Mouse (Mus musculus): ENCODE data around the gene Hspa2. TPM values are rescaled to one million over a fixed set of nuclear protein-coding genes. Genes with fewer than 3 reads are reported as not detected.

Hspa2 gene
- total RNA-seq (2021): 10 to 100 TPM in 1 of 2 experiments, 1 to 10 TPM in 1; 6.3 to 10.3 TPM
- long read RNA-seq, experiment 1, transcript Hspa2-202 (1 exons, 2,526 nt): major isoform, 10 of 10 reads
- long read RNA-seq, experiment 1, partial matches to known transcripts: 0 of 10 reads
- long read RNA-seq, experiment 1, other reads (novel, unspliced or antisense): 0 of 10 reads
- long read RNA-seq, experiment 2, transcript Hspa2-202 (1 exons, 2,526 nt): major isoform, 26 of 26 reads
- long read RNA-seq, experiment 2, partial matches to known transcripts: 0 of 26 reads
- long read RNA-seq, experiment 2, other reads (novel, unspliced or antisense): 0 of 26 reads

DNA sequence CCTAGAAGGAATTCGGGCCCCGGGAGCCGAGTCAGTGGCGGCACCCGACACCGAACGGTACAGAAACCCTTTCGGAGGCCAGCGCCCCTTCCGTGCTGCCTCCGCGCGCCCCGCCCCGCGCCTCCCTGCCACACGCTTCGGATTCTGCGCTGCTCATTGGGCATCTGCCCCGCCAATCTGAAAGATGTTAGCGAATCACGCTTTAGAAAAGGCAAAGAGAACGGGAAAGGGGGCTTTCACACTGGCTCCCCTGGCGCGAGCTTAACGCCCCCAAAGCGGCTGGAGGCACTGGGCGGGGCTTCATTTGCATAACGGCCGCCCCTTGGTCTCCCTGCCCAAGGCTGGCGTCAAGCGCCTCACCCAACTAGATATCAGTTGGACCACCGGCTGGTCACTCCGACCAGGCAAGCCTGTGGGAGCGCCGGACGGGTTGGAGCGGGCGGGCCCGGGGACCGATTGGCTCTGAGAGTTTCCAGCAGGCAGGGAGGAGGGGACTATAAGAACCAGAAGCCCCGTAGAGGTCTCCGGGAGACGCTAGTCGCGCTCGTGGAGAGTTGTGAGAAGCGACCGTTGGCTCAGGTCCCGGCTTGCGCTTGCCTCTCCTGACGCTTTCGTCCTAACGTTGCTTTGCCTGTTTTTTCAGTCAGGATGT is at the start of gene Hspa2:
Gene Hspa2 (plus strand): TSS at position 291 of the 652 bp plus-strand sequence.
- DNase-seq: peak; percentile 100

DNA sequence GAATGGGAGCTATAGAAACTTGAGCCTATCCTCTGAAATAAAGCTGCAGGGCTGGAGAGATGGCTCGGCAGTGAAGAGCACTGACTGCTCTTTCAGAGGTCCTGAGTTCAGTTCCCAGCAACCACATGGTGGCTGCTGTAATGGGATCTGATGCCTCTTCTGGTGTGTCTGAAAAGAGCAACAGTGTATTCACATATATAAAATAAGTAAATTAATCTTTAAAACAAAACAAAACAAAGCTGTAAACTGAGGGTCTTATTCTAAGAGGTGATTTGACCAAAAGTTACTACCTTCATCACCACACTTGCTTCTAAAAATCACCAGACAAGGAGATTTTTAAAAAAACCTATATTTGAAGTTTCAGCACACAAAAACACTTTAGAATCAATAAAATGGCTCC is 43.1 kb upstream of the Hspa2 start:
- DNase-seq: no peak

DNA sequence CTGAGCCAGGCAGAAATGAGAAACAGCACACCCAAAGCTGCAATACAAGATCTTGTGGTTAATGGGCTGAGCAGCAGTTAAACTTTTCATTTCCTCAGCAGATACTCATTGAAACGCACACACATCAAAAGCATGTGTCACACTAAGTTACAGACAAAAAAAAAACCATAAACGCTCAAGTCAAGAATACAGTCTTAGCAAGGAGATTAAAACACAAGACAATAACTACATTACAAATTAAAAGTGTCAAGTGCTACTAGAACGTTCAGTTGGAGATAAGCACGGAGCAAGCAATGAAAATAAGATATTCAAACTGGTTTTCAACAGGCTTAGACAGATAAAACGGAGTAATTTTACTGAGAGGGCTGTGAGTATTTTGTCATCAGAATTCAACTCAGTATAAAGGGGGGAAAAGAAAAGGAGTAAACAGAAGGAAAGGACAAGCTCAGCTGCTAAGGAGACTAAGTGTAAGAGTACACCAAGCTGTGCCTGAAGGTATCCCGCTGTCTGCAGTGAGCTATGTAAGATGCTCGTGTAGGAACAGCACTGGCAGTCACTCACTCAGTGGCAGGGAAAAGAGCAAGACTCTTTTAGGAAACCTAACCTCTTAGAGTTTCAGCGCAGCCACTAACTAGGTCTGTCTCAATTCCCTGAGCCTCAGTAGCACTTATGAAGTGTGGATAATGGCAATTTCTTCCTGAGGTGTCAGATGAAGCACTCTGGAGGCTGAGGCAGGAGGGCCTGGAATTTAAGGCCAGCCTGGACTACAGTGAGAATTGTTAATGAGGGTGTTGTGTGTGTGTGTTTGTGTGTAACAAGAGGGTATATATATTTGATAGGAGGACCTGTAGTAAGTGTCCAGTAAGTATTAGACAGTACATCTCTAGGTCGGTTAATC is 42.3 kb upstream of the Hspa2 start:
- DNase-seq: no peak

DNA sequence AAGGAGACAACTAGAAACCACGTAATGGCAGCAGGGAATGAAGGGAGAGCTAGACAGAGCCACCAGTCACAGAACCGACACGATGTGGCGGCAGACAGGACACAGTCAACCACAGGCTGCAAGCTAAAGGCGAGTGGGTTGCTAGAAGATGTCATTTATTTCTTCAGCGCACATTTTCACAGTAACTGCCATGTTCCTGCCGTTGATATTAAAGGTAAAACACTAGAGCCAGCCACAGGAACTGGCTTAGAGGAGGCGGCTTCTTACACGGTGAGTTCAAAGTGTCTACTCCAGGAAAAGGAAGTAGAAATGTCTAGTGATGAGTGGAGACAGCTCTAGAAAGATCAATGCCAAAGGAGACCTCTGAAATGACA is 41.7 kb upstream of the Hspa2 start:
- no peak for DNase-seq

DNA sequence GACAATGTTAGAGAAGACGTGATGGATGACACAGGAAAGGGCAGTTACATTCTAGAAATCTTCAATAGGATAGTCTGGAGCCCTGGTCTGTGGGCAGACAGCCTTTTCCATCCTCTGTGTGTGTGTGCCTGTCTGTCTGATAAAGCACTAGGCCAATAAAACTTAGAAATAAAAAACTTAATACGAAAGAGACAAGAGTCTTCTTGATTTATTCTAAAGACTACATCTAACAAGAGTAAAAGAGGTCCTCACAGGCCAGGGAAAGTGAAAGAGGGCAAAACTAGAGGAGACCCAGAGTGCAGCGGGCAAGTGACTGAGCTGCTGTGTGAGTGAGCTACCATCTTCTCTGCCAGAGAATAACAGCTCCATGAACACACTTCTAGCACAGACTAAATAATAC is 37.7 kb upstream of the Hspa2 start:
- DNase-seq: no peak

DNA sequence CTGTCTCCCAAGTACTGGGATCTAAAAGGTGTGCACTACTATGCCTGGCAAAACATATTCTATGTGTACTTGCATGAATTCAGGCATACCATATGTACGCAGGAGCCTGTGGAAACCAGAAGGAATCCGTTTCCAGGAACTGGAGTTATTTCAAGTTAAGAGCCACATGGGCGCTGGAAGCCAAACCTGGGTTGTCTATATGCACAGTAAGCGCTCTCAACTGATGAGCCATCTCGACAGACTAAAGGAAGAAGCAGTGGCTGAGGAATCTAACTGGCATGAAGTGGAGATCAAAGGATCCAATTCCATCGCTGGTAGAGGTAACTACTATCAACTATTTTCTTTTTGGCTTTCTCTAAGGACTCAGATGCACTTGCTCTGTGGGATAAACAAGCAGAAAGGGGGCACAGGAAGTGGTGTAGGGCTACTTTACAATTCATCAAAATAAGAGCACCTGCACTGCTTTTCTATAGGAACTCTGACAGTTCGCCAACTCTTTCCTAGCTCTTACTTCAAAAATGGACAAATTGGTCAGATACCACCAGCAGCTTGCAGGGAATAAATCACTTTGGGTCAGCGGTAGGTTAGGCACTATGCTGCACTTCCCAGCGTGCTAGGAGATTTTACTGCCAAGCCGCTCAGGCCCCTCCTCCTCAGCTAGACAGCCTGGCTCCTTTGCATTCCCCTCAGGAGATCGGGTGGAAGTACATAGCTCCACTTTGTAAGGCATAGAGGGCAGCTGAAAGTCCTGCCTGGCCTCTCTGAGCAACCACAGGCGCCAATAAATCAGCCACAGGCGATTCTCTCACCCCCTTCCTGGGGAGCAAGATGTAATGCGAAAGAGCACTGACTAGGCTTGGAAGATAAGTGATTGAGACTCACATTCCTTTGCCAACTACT is 36.6 kb upstream of the Hspa2 start:
- peak; percentile 44 for DNase-seq

DNA sequence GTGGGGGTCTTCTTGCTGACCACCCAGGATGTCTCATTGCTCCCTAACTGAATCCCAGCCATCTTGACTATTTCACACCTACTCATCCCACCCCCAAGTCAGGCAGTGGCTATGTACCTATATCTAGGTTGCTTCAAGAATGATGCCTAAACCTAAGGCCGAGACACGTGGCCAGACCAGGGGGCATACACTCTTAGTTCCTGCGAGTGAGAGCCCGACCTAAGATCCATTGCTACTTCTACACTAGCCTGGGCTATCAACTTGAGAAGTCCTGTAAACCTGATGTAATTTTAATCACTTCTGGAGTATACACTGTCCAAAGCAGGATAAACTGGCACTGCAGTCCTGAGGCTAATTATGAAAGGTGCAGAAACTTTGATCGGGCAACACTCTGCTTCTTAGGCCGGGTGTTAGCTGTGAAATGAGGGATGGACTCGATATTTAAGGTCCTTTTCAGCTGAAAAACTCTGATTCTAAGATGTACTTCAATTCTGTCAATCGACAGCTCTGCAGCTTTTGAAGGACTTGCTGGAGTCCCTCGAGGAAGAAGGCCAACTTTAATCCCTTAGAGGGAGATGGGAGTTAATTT is 35.7 kb upstream of the Hspa2 start:
- DNase-seq: no peak

DNA sequence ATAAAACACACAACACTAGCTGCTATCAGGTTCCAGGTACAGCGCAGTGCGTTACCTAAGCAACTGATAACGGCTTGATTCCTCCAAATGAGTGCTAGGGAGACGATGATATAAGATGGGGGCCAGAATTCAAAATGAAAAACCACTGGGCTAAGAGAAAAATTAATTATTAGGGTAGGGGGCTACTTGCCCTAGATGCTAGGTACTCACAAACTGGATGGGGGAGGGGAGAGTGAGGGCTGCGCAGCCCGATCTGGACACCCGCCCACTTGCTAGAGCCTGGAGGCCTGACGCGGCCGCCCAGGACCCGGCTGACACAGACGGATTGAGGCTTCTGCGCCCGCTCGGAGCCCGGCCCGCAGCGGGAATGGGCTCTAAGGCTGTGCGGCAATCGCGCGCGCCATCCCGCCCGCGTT is 35.2 kb upstream of the Hspa2 start:
- no peak for DNase-seq

DNA sequence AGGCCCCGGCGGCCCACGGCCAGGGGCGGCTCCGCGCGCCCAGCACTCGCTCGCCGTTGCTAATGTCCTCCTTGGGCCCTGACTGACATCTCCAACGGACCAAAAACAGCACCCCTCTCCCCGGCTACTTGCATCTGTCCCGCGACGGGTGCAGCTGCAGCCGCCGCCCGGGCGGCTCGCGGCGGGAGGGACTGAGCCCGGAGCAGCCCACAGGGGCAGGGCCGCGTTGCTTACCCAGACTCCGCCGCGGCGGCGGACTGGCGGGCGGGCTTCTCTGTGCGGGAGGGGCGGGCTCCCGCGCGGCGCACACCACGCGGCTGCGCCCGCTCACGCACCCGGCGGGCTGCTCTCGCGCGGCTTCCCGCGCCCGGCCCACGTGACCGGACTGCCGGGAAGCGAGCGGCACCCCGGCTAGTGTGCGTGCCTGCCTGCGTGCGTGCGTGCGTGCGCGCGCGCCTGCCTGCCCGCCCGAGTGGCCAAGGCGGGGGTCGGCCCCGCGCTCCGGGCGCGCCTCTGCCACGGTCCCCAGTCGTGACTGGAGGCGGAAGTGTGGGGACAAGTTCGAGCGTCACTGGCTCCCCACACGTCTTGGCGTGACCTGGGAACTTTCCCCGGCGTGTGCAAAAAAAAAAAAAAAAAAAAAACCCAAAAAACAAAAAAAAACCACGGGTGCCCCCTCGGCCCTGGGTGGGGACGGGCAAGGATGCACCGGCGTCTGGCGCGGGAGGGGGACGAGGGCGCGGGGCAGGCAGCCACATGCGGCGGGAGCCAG is 34.6 kb upstream of the Hspa2 start, which contains the start of gene Zbtb25:
Gene Zbtb25 (minus strand): TSS at position 397 of the 772 bp plus-strand sequence.
- DNase-seq: peak; percentile 92

DNA sequence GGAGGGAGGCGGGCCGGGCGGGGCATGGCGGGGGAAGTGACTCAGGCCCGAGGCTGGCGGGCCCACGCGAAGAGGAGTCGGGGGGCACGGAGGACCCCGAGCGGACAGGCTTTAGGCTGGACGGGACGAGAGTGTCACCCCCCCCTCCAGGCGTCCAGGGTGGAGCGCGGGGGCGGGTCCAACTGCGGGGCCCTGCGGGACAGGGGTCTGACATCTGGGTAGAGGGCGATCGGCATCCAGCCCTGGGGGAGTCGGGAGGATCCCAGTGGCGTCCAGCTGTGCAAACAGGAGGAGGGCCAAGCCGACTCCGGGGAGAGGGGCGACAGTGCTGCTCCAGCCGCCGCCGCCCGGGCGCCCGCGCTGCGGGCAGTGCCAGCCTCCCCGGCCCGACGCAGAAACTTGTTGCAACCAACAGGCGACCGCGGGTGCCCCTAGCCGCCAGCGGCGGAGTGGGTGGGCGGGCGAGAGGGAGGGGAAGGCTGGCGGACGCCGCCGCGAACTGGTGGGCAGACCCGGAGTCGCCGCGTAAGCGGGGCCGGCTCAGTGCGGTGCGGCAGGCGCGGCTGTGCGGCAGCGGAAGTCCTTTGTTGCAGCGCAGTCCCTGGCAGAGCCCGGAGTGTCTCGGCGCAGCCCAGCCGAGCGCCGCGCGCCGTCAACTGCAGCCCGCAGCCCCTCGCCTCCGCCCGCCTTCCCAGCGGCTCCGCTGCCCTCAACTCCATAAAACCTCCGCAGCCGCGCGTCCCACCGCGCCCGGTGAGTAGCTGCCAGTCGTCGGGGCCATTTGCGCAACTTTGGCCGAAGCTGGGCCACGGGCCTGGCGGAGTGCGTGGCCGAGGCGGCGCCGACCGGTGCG is 33.8 kb upstream of the Hspa2 start, which contains the start of gene Zbtb1:
Gene Zbtb1 (plus strand): TSS at position 289 of the 853 bp plus-strand sequence.
- peak; percentile 83 for DNase-seq

DNA sequence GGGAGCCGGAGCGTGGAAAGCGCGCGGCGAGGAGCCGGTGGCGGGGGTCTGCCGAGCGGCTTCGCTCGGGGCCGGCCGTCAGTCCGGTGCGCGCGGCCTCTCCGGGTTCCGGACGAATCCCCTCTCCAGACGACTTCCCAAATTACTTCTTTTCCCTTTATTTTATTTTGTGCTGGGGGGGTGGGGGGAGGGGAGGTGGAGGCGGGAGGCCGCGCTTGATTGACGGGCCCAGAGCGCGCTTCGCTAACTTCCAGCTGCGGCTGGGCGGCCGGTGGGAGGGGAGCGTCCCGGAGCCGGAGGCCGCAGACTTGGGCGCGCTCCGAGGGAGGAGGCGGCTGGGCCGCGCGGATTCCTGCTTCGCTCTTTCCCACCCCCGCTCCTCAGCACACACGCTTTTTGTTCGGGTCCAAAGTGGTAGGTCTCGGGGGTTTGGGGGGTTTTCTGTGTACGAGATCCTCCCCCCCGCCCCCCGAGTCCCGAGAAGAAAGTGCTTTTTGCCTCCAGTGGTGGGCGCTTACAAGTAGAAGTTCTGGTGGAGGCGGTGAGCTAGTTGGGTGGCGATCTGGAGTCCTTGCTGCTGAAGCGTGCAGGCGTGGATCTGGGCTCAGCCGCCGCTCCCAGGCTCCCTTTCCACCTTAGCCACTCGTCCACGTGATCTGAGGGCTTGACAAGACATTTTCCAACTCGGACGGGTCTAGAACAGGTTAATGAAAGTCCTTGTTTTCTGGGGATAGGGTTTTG is 33.0 kb upstream of the Hspa2 start:
- DNase-seq: peak; percentile 86

DNA sequence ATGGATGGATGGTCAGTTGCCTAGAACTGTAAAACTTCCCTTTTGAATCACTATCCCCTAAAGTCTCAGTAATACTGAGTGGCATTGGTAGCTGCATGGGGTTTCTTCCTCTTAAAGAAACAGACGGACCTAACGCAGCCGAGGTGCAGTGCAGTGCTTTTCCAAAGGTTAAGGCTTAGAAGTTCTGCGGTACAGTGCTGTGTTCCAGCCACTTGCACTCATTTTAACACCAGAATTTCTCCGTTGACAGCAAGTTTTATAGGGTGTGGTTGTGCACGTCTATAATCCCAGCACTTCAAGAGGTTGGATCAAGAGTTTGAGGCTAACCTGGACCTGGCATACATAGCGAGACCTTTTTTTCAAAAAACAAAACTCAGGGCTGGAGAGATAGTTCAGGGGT is 31.9 kb upstream of the Hspa2 start:
- no peak for DNase-seq

DNA sequence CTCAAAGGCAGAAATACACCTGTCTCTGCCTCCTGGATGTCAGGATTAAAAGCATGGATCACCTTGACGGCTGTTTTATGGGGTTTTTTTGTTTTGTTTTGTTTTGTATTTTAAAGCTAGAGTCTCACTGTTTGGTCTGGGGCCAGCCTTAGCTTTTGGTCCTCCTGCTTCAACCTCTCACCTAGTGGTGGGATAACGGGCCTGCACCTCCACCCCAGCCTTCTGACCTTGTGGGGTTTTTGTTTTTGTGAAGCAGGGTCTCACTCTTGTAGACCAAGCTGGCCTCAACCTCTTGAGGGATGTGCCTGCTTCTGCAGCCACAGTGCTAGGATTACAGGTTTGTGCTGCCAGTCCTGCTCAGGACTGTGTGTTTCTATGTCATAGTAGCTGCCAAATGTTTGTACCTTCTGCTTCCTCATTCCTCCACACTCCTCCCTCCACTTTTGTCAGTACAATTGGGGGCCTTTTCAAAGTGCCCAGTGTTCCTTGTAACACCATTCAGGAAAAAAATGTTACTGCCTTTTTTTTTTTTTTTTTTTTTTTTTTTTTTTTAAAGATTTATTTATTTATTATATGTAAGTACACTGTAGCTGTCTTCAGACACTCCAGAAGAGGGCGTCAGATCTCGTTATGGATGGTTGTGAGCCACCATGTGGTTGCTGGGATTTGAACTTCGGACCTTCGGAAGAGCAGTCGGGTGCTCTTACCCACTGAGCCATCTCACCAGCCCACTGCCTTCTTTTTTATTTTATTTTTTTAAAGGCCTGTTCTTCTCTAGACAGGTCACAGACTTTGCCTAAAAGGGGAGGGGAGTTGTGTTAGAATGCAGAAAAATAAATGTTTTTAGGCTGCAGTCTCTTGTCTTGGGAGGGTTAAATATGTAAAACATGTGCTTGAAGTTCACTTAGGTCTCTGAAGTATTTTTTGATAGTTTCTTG is 30.8 kb upstream of the Hspa2 start:
- DNase-seq: no peak

DNA sequence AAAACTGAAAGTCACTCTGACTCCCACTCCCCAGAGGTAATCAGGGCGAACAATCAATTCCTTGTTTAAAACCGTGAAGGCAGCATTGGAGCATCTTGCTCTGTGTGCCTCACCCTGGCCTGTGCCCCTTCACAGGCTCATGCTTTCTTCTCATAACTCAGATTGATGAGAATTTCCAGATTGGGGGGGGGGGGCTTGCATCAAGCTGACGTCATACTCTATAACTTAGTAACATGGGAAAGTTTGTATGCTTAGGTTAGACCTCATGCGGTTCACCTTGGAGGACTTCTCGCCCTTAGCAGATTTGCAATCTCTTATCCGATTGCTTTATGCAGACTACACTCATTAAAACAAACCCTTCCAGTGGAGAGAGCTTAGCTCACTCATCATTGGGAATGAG is 30.0 kb upstream of the Hspa2 start:
- DNase-seq: no peak

DNA sequence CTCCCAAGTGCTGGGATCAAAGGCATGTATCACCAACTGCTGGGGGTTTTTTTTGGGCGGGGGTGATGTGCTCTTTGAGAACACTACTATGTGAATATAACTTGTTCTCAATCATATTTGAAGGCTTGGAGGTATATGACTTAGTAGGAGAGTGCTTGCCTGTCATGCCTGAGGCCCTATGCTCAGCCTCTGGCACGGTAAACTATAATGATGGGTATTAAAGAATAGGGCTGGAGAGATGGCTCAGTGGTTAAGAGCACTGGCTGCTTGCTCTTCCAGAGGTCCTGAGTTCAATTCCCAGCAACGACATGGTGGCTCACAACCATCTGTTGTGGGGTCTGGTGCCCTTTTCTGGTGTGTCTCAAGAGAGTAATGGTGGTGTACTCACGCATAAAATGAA is 29.1 kb upstream of the Hspa2 start:
- no peak for DNase-seq

DNA sequence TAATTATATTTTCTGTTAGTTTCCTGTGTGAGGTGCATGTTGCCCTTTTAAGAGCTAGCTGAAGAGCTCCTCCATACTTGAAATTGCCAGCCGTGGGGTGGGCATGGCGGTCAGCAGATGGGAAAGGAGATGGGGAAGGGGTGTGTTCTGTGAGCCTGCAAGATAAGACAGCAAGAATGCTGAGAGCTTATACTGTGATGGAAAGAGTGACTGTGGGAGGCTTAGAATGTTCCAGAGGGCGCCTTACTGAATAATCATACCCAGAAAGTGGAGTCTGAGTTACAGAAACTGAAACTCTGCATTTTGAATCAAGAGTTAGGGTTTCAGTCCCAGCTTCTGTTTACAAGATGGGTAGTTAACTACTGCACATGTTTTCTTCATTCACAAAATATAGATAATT is 28.5 kb upstream of the Hspa2 start:
- no peak for DNase-seq

DNA sequence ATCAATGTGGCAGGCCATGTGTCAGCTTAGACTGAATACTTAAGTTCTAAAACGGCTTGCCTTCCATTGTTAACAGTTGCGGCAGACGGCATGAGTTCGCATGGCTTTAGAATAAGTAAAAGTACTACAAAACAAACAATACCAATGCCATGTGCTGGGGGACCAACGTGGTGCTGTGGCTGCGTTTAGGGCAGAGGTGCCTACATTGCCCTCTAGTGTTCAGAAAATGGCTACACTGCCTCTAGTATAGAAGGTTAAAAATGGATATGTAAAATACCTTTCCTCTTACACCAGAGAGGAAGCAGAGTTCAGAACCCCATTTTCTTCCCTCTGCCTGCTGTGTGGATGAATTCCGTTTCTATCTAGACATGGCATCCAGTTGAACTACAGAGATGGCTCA is 27.3 kb upstream of the Hspa2 start:
- DNase-seq: no peak

DNA sequence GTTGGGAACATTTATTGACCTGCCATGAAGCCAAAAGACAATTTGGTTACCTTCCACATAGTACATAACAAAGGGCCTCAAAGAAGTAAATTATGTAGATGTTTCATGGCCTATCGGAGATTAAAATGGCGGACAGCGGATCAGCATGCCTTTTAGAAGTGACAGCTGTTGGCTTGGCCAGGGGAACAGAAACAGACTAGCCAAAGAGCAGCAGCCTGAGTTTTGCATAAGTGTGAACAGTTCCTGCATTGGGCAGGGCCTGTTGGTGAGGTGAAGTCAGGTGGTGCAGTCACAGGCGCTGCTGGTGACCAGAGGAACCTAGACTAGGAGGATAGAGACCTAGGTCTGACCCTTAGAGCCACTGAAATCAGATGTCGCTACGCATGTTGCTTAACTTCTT is 26.9 kb upstream of the Hspa2 start:
- no peak for DNase-seq

Data from gastrocnemius, postnatal 25 days (tissue).